Mouse (Mus musculus) spleen, adult 18-20 months (tissue): Measurements from ENCODE around the gene Cltrn.

Experiments
- DNase-seq, 2 experiments: peaks; one replicate each; pipeline ENCODE4 v3.0.0; 2022; ENCODE audit warnings: mixed read lengths in 2 of 2

Cltrn gene

DNA sequence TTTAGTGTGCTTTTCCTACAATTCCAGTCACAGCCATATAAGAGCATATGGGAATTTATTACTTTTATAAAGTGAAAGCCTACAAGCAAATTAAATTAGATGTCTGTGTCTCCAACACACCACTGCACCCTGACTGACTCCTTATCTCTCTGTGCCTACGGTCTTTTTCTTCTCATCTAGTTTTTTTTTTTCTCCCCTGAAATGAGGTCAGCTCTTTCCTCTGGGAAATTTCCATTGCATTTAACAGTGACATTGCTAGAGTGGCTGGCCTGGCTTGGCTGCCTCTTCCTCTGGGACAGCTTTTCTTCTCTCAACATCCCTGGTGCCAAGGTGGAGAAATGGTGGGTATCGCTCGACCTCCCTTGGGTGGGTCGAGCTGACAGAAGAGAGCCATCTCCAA, at the start of gene Cltrn:
Gene Cltrn (plus strand): TSS at position 249 of the 400 bp plus-strand sequence.
- no peak for DNase-seq

DNA sequence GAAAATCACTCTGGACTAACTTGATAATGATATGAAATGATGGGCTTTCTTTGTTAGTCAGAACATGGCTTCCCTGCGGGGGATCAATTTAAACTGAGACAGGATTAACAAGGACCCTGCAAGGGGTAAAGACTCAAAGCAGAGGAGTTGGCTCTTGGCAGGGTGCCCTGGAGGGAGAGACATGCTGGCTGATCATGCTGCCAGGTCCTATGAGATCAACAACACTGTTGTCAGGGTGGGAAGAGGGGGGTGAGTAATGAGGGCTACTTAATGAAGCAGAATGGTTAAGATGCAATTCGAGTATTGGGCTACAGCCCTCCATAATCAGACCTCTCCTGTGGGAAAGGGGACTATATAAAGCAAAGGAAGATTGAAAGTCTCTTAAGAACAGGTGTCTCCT, 49.7 kb upstream of the Cltrn start:
- no peak for DNase-seq

DNA sequence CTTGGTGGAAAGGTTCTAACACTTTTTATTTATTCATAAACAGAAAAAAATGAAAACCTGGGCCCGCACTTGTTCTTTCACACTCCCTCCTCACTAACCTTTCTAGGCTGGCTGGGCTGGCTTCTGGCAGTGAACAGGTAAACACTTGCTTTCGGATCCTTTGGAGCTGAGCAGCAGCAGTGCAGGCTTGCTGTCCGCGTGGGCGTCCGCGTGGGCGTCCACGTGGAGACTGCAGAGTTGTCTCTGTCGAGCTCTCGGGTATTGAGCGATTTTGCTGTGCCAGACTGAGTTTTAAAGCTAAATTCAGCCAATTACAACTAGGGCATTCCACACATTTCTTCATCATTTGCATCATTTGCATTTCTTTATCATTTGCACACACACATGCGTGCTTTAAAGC, 46.6 kb upstream of the Cltrn start:
- no peak for DNase-seq

DNA sequence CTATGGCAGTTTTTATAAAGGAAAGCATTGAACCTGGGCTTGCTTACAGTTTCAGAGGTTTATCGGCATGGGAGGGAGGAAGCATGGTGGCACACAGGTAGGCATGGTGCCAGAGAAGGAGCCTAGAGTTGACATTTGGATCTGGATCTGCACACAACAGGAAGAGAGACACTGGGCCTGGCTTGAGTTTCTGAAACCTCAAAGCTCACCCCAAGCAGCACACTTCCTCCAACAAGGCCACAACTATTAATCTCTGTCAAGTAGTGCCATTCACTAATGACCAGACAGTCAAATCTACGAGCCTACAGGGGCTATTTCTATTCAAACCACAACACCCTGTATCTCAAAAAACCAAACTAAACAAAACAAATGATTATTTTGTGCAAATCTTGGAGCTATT, 41.9 kb upstream of the Cltrn start:
- no peak for DNase-seq

DNA sequence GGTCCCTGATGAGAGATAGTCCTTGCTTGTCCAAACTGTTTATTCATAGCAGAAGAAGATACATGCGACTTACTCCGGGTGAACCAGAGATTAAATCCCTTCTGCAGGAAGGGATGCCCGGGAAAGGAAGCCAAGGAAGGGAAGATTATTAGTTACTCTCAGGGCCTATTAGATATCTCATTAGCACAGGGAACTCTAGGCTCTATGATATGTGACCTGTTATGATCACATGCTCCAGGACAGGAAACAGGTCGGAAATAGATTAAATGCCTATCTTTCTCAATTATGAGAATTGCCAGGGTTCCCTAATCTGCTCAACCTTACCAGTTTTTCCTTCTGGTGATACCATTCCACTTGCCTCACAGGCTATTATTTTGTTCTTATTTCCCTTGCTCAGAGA, 32.9 kb upstream of the Cltrn start:
- DNase-seq = no peak

DNA sequence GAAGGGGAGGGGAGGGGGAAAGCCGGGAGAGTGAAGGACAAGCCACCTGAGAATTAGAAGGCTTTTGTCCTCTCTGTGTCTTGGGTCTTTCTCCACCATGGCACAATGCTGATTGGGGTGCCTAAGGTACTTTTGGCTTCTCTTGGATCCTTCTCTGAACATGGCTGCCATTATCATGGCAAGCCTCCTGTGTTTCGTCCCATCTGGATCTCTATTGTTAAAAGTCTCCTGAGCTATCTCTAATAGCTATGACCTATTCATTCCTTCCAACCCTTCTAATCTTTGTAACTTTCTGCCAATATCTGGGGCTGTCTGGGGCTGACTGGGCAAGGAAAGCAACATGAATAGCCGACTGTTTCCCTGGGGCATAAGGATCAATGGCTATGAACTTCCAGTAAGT, 30.1 kb upstream of the Cltrn start:
- DNase-seq = no peak

DNA sequence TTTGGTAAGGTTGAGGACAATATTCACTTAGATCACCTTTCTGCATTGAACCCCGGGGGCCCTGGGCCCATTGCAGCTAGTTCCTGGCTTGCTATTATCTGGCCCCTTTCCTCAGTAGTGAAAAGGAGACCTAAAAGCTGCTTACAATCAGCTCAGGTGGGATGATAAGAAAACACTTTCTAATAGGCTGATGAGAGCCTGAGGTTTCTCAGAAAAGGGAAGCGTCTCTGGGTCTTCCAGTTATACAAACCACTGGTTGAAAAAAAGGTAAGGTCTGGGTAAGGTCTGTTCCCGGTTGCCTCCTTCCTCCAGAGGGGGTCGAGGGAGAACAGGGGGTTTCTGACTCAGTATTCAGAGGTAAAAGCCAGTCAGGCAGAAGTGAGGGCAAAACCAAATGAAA, 29.6 kb upstream of the Cltrn start:
- no peak for DNase-seq

DNA sequence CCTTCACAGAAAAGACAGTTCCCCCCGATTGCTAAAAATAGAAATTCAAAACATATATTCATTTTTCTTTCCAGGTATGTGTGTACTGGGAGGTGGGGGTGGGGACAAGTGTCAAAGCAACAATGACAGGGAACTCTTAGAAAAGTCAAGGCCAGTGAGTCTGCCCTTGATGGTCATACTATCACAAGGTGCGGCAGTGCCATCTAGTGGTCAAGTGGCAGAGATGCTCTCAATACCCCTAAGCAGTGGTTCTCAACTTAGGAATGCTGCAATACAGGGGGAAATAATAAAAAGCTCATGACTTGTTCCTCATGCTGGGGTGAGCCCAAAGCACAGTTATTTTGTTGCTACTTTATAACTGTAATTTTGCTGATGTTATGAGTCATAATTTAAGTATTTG, 22.4 kb upstream of the Cltrn start:
- peak; percentile 6 to 46 for DNase-seq

DNA sequence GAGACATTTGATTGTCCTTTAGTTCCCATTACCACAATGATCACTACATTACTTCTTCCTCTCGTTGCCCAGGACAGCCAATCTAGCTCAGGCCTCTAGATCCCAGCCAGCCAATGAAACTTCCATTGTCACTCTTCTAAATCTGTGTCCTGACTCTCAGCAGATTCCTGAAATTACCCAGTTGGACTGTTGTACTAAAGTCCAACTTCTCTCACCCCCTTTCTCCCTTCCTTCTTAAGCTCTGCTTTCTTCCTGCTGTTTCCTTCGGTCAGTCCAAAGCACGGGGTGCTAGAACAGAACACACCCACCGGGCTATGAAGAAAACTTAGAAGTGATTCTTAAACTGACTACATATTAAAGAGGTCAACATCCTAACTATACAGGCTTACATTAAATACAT, 19.7 kb upstream of the Cltrn start:
- no peak for DNase-seq

DNA sequence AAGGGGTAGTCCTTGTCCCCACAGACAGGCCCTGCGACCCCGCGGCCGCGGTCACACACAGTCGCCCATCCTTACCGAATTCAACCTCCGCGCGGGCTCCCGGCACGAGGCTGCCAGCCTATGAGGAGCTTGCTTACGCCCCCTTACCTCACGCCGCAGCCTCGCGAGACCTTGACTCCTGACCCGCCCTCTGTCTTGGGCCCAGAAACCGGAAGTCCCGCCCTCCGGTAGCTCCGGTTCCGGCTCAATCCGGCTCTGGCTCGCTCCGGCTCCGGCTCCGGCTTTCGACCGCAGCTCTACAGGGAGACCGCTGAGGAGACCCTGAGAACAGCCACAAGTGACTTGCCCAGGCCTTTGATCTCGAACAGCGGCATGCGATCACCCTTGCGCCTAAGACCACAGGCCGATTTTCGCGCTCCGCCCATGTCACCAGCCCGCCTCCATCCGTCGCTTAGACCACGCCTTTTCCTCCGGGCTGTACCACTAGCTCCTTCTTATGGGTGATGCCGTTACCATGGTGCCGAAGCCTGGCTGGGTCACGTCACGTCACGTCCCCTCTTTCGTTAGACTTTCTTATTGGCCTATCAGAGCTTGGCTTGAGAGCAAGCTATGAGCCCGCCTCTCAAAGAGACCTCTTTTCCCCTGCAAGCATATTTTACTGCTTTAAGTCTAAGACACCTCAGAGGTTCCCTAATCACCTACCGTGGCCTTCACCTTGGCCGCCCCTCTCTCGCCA, 12.4 kb upstream of the Cltrn start, which contains the start of gene Siah1b:
Gene Siah1b (minus strand): TSS at position 454 of the 736 bp plus-strand sequence.
- peak; percentile 84 to 87 for DNase-seq

DNA sequence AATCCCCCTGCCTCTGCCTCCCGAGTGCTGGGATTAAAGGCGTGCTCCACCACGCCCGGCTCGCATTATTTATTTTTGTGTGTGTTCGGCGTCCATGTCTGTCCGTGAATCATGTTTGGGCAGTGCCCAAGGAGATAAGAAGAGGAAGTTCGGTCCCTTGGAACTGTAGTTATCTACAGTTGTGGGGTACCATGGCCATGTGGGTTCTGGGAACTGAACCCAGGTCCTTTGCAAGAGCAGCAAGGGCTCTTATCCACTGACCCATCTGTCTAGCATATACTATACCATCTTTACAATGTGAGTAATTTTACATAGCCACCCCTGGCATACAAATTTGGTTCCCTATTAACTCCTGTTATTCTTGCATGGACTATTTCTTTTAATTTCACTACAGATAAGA, 6.6 kb upstream of the Cltrn start:
- no peak for DNase-seq

DNA sequence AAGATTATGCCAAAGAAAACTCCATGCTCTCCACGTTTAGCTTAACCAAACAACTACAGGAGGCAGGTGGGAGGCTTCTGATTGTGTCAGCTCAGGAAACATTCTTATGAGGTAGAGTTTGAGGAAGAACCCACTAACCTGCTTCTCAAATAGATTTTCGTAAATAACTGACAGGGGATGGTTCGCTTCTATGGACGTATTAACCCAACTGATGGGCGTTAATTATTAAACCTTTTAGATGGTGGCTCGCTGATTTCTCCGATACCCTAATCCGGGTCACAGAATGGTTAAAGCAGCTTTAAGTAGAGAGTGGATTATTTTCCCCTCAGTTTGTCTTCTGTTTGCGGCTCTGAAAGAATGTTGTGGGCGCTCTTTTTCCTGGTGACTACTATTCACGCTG, 1.3 kb downstream of the Cltrn start:
- DNase-seq = no peak

DNA sequence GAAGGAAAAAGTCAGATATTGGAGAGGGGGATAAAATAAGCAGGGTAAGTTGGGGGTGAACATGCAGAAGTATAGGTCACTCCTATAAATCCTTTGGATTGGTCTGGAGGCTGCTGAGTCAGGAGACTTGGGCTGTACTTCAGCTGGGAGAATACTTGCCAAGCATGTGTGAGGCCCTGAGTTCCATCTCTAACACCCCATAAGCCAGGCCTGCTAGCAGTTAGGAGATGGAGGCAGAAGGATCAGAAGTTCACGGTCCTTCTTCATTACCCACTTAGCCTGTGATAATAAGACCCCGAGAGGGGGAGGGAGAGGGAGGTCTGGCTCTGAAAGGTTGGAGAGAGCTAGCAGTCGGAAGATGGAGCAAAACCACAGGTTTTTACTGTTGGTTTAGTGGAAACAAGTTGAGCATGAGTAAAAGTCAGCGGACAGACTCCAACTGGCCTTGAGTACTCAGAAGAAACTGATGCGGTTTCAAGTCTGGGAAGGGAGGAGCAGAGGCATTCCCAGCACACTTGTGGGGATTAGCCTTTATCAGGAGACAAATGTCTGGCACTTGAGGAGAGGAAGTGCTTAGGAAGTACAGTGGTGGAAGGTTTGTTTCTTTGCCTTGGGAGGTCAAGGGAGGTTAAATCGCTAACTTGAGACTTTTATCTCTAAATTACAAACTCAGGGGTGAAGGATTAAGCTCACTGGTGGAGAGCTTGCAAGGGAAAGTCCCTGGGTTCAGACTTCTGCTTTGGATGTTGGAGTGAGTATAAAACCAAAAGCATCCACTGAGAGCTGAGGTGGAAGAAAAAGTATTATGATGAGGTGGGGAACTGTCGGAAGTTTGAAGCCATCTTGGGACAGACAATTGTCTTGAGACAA, 3.9 kb downstream of the Cltrn start:
- DNase-seq = no peak

DNA sequence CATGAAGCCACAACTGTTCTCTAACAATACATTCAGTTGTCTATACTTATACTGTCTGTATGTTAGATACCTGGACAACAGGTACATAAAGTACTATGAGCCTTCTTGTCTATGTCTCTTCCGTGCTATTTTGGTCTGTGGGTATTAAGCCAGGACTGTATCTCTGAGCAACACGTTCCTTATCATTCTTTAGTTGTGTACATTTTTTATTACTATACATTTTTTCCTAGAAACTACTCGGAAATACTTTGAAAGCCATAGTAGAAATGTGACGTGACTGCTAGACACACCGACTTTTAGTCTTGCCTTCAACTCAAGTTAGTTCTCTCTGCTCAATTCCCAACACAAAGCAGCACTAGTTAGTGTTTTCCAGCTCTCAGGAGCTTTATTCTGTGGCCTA, 4.8 kb downstream of the Cltrn start:
- no peak for DNase-seq

DNA sequence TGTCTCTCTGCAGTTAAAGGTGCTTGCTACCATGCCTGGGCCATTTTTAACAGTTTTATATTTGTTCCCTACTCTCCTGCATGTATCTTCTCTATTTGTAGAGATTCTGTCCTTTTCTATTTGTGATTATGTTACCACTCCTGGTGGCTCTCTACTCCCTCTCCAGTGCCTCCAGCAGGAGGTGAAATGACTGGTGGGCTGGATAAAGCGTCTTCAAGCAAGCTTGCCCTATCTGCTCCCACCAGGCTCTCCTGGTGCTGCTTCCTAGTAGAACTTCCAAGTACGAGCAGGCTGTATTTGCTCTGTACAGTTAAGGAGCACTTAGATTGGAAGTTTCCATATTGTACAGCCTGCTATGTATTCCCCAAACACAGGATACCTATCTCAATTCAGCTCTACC, 7.2 kb downstream of the Cltrn start:
- no peak for DNase-seq

DNA sequence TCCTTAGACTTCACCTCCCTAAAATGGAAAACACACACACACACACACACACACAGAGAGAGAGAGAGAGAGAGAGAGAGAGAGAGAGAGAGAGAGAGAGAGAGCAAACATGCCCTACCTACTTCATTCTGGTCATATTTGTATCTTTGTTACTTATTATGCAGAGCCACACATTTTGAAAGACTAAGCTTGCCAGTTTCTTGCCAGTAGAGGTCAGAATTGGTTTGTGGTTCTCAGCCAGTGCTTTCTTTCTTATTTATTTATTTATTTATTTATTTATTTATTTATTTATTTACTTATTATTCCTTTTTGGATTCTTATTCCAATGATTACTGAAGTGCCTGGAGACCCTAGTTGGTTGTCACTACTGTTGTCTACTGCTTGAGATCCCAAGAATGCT, 12.9 kb downstream of the Cltrn start:
- DNase-seq = no peak

DNA sequence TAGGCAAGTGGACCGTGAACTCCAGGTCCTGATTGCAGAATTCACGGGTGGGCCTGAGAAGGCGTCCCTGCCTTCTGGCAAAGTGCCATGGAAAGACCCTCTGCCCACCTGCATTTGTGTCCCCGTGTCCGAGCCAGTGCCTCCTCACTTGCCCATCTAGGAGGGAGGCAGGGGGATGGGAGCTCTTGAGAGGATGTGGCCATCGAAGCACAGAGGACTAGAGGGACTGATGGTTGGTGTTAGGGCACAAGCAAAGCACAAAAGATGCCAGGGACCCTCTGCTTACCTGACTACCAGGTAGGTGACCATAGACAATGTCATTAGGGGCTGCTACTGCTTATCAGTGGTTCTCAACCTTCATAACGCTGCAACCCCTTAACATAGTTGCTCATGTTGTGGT, 13.6 kb downstream of the Cltrn start:
- DNase-seq = no peak

DNA sequence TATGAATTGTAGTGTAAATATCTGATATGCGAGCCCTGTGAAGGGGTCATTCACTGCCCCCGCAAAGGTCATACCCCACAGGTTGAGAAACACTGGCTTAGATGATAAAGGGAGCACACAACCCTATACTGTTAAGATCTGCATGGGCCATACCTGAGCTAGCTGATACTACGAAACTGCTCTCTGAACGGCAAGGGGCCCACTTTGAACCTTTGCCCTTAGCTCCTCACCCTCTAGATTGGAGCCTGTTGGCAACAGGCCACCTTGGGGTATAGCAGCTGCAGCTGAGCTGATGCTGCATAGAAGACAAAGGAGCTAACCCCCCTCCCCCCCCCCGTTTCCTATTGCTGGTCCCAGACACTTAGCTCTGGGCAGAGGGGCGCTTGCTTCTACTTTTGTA, 14.0 kb downstream of the Cltrn start:
- DNase-seq = no peak

DNA sequence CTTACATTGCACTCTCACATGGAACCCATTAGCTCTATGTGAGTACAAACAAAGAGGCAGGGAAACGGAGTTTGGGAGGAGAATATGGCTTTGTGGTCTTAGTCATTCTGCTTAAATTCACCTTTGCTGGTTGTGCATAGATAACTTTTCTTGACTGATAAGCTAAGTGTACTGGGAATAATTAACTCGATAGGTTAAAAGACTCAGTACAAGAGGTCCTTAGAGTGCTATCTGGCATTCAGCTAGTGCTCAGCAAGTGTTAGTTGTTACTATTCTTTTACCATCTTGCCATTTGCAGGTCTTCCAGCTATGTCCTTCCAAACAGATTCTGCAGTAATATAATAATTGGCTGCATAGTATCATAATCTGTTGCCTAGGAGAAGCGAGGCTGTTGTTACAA, 22.5 kb downstream of the Cltrn start:
- no peak for DNase-seq

DNA sequence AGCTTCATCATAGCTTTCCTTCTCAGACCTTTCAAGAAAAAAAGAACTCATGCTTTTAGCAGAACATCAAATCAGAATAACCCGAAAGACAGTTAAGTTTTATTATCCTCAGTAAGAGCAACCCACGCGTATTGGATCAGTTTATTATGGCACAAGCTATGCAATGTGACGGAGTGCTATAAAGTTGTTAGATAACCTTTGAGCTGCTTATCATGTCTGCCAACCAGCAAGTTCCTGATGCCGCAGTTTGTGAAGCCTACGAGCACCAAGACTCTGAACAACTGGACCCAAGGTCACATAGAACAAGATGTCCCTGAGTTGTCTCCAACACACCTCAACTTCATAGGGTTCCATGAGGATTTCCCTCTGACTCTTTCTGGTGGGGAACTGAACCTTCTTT, 25.1 kb downstream of the Cltrn start:
- DNase-seq = no peak

DNA sequence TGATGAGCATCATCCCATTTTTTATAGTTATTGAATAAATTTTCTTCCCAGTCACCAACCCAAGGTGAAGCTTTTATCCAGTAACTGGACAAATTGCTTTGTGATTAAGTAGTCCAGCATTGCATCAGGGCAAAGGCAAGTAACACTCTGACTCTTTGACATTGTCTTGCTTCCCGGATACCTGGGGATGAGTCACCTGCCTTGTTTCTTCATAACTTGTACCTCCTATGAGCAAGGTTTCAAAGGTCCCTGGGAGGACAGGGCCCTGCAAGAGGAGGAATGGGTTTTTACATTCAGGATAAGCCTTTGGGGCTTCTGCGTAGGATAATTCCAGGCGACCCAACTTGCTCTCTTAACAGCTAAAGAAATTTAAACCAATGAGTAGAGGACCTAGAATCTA, 35.3 kb downstream of the Cltrn start:
- no peak for DNase-seq

DNA sequence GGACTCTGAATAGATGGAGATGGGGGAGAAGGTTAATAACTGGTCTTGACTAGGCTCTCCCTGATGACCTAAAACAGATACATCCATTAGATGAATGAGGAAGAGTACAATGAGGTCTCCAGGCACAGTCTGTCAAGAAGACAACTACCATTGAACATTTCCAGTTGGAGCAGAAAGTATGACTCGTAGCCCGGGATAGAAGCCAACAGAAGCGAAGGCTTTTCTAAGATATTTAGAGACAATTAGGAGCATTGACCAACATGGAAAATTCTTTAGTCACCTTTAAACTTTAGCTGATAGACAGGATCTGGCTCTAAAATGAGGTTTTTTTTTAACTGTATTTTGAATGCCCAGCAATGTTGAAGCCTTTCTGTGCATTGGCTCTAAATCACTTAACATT, 44.9 kb downstream of the Cltrn start:
- DNase-seq = no peak

DNA sequence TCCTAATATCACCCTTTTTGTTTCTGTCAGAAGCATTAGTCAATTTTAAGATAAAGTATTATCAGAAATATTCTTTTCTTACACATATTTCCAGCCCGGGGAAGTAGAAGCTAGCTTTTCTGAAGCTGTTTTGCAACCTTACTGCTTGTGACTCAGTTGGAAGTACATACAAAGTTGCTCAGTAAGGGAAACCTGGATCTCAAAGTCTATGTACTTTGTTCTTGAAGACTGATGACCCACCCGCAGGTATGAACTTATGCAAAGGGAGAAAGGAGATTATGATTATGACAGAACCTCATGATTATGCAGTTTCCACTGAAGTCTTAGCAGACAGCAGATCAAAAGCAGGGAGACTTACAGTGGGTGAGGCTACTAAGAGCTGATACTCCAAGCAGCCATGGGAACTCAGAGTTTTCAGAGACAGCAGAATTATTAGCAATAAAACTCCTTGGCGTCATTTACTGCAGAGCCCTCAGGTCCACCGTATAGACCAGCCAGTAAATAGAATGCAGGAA, 46.7 kb downstream of the Cltrn start:
- no peak for DNase-seq

DNA sequence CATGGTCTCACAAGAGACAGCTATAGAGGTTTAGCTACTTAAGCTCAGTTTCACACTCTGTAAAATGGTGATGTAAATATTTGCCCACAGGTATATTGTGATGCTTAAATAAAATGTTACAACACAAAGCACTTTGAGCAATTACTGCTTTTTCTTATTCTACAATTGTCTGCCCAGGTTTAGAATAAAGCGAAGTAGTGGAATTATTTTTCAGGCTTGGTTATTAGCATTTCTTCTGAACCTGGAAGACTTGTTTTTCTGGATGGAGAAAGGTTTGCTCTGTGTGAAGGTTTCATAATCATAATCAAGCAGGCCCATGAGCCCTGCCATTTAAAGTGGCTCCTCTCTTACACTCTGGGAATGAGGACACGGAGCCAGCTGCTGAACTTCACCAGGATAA, 50.4 kb downstream of the Cltrn start, which contains the start of gene Ace2:
Gene Ace2 (plus strand): TSS at position 301 of the 400 bp plus-strand sequence.
- no peak for DNase-seq
